Comparison of ENCODE assay signal across 28 mouse cellular contexts in genomic region chr17:75857015-75857414, GRCm38 (mm10).
DNase-seq lines count a peak whose midpoint lies in the region; ATAC-seq and TF ChIP-seq lines count a peak whose summit lies in the region.
"Had no signal": no experiment of that assay in that cellular context is flagged by ENCODE, and none has a peak within 500 bp of the region (broad histone marks: within the 10 kb centered on the region; RNA-seq: fewer than 3 reads in every experiment).

No protein-coding gene starts in this region.

- TF ChIP-seq CTCF in brain, embryonic 14.5 days (IDR thresholded peaks at IDR 0.05; ENCODE audit: borderline replicate concordance, extremely low read depth, insufficient read depth, insufficient read length): no peak

- H3K9ac ChIP-seq in forebrain, embryonic 12.5 days: no peak overlapping the region
- H3K9ac ChIP-seq: embryonic facial prominence, embryonic 12.5 days; embryonic facial prominence, embryonic 15.5 days; forebrain, postnatal 0 days; hindbrain, embryonic 13.5 days; intestine, embryonic 15.5 days had no signal

- 48% methylated on average over 8 of the region's 8 CpGs for WGBS in forebrain, embryonic 12.5 days
- 70% methylated on average over 8 of the region's 8 CpGs for WGBS in forebrain, embryonic 10.5 days

- no peaks in the 10 kb centered on the region for H3K36me3 ChIP-seq in forebrain, embryonic 12.5 days (replicated peaks)
- H3K36me3 ChIP-seq in forebrain, embryonic 10.5 days (replicated peaks): no peaks in the 10 kb centered on the region
- H3K36me3 ChIP-seq: embryonic facial prominence, embryonic 12.5 days; embryonic facial prominence, embryonic 15.5 days; G1E; hindbrain, embryonic 10.5 days; hindbrain, embryonic 13.5 days; intestine, embryonic 15.5 days had no signal

- H3K4me1 ChIP-seq in forebrain, embryonic 12.5 days: no peaks in the 10 kb centered on the region
- H3K4me1 ChIP-seq in forebrain, embryonic 10.5 days: no peaks in the 10 kb centered on the region
- H3K4me1 ChIP-seq: embryonic facial prominence, embryonic 12.5 days; embryonic facial prominence, embryonic 15.5 days; hindbrain, embryonic 10.5 days; hindbrain, embryonic 13.5 days; intestine, embryonic 15.5 days had no signal

- no peak for TF ChIP-seq POLR2A in brain, embryonic 14.5 days (IDR thresholded peaks at IDR 0.05; ENCODE audit: borderline replicate concordance, extremely low read depth, insufficient read depth, insufficient read length, poor library complexity, severe bottlenecking)

- no peak overlapping the region for H3K4me2 ChIP-seq in forebrain, embryonic 12.5 days
- H3K4me2 ChIP-seq: embryonic facial prominence, embryonic 12.5 days; embryonic facial prominence, embryonic 15.5 days; heart, embryonic 11.5 days; hindbrain, embryonic 13.5 days; intestine, embryonic 15.5 days had no signal

- no peaks in the 10 kb centered on the region for H3K9me3 ChIP-seq in forebrain, embryonic 12.5 days
- H3K9me3 ChIP-seq in forebrain, embryonic 10.5 days: no peaks in the 10 kb centered on the region
- H3K9me3 ChIP-seq: embryonic facial prominence, embryonic 12.5 days; embryonic facial prominence, embryonic 15.5 days; hindbrain, embryonic 10.5 days; hindbrain, embryonic 13.5 days; intestine, embryonic 15.5 days had no signal

- no peak overlapping the region for H3K27ac ChIP-seq in forebrain, embryonic 12.5 days
- H3K27ac ChIP-seq in forebrain, embryonic 10.5 days: no peak overlapping the region
- H3K27ac ChIP-seq: embryonic facial prominence, embryonic 12.5 days; embryonic facial prominence, embryonic 15.5 days; hindbrain, embryonic 10.5 days; hindbrain, embryonic 13.5 days; intestine, embryonic 15.5 days had no signal

- no peaks in the 10 kb centered on the region for H3K27me3 ChIP-seq in forebrain, embryonic 12.5 days
- H3K27me3 ChIP-seq in forebrain, embryonic 10.5 days (ENCODE audit: poor library complexity, severe bottlenecking): no peaks in the 10 kb centered on the region
- H3K27me3 ChIP-seq: CH12.LX; embryonic facial prominence, embryonic 12.5 days; embryonic facial prominence, embryonic 15.5 days; hindbrain, embryonic 13.5 days; intestine, embryonic 15.5 days had no signal

- peak; percentile 27; the same call in 1 of the 2 replicates for ATAC-seq in forebrain, embryonic 12.5 days (ENCODE audit: low FRiP score)
- ATAC-seq: activated CD4-positive, CD25-positive, alpha-beta regulatory T cell, adult 4 months; forebrain, postnatal 0 days; hindbrain, embryonic 16.5 days; intestine, embryonic 15.5 days had no signal

- no peak overlapping the region for H3K4me3 ChIP-seq in forebrain, embryonic 12.5 days (replicated peaks)
- H3K4me3 ChIP-seq in forebrain, embryonic 10.5 days: no peak overlapping the region
- H3K4me3 ChIP-seq: embryonic facial prominence, embryonic 12.5 days; embryonic facial prominence, embryonic 15.5 days; hindbrain, embryonic 10.5 days; hindbrain, embryonic 13.5 days; intestine, embryonic 15.5 days had no signal

- no peak for DNase-seq in forebrain, embryonic 10.5 days (ENCODE audit: extremely low spot score, low spot score)
- peak; percentile 15 for DNase-seq in retina, postnatal 1 day
- no peak for DNase-seq in retina, embryonic 14.5 days (ENCODE audit: low spot score)
- peak; percentile 55 for DNase-seq in brain, embryonic 14.5 days (ENCODE audit: low read depth)
- no peak for DNase-seq in frontal cortex, adult 2 months (ENCODE audit: extremely low spot score in 1 of 2, low spot score in 1 of 2)
- no peak for DNase-seq in layer of hippocampus, postnatal 25 days (ENCODE audit: extremely low spot score in 1 of 2, low spot score in 1 of 2)
- DNase-seq: adrenal gland, adult 8-10 months; adrenal gland, postnatal 25 days; B cell, adult 2 months; cerebellum, adult 11 months; cerebellum, adult 2 months; cerebellum, adult 9-11 months; cerebellum, postnatal 25 days; forebrain, postnatal 0 days; gastrocnemius, postnatal 10 days; heart, adult 11 months; kidney, adult 11 months had no signal

Comparison
In these comparisons a context has a peak if more than half of its experiments do, and no peak if none do; other contexts are left out.
1. DNase-seq: peak in retina, postnatal 1 day (single experiment) and brain, embryonic 14.5 days (single experiment); none in forebrain, embryonic 10.5 days (single experiment), retina, embryonic 14.5 days (single experiment), frontal cortex, adult 2 months (0 of 2) and layer of hippocampus, postnatal 25 days (0 of 2).